Mouse (Mus musculus) neutrophil, adult 5-6 weeks (primary cell): ENCODE results near the gene Vmn2r101. TPM values are rescaled to one million over a fixed set of nuclear protein-coding genes. Genes with fewer than 3 reads are reported as not detected.

Experiments
- ATAC-seq: fragments of 151-379, 151-347 bp; 2 replicates; pipeline ENCODE4 v1.8.0; 2017; ENCODE audit warnings: mild to moderate bottlenecking, moderate TSS enrichment; ENCODE audit not compliant: insufficient number of reproducible peaks, poor library complexity, low FRiP score, severe bottlenecking; ENCODE audit errors: extremely low read depth
- total RNA-seq: library from RNA; stranded (forward); fragments of 200-1000 nt; gene quantifications from 2 replicates; pipeline ENCODE4 v1.2.3, GENCODE M21; 2017

Gene Vmn2r101
- total RNA-seq: 0.12 TPM in 1 of 2 replicates, not detected in the other

GRCm38 (mm10) chr17:19576927-19577326 is at the start of gene Vmn2r101:
Gene Vmn2r101 (plus strand): TSS chr17:19577227.
- ATAC-seq: no peak

- ATAC-seq: no peak
Measured at GRCm38 (mm10) chr17:19629328-19629727, 52.3 kb downstream of the Vmn2r101 start.

DNA sequence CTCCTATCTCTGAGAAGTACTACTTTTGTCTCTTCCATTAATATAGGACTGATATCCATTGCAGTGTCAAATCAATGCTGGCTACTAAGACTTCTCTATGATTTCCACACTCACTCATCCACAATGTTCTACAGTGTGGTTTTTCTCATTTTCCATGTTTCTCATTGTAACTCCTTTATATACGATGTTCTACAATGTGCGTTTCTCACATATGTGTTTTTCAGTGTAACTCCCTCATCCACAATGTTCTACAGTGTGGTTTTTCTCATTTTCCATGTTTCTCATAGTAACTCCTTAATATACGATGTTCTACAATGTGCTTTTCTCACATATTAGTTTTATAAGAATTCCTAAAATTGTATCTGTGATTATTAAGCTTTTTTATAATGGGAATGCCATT is 81.4 kb downstream of the Vmn2r101 start:
- ATAC-seq: peak; percentile 48; the same call in 1 of the 2 replicates

DNA sequence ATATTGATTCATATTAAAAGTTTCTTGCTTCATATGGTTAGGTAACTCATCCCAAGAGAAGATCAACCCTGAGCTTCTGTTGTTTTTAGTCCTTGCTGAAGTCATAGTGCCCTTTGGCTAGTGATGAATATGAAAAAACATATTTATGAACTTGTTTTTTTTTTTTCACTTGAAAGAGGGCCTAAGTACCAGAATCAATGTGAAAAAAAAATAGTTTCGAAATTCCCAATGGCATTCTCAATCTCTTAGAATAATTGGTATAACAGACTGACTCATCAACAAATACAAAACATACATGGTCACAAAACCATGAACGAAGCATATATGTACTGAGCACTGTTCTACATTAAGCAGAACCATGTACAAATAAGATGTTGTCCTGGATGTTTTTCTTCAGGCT is 83.0 kb downstream of the Vmn2r101 start, which contains the start of gene Vmn2r102:
Gene Vmn2r102, plus strand, starts transcription at position 301 of the 400 bp plus-strand sequence.
- ATAC-seq: no peak

Other genes with a start within 250 kb of the Vmn2r101 start
- gene Vmn2r99, start 215.3 kb upstream of the Vmn2r101 start, total RNA-seq: not detected in 2 replicates
- gene Vmn2r100, start 72.5 kb upstream of the Vmn2r101 start, total RNA-seq: not detected in 2 replicates
- gene Vmn2r102, start 83.1 kb downstream of the Vmn2r101 start, total RNA-seq: under 0.01 TPM in 1 of 2 replicates, not detected in the other
- not detected in 2 replicates for gene Vmn2r103, start 196.1 kb downstream of the Vmn2r101 start, total RNA-seq